Mouse (Mus musculus) splenic B cell, adult 2 months (primary cell): ENCODE data around the gene Lrcol1.

Experiments
- DNase-seq: peaks from one replicate; pipeline ENCODE4 v3.0.0-alpha.2; 2011; ENCODE audit warnings: low read depth, low spot score
- H3K27me3 ChIP-seq: 2 replicates; pipeline ENCODE4 v1.6.1; 2012; ENCODE audit warnings: mild to moderate bottlenecking, low read length, moderate library complexity, mixed read lengths; ENCODE audit not compliant: control insufficient read depth, poor library complexity, insufficient read depth, severe bottlenecking
- H3K36me3 ChIP-seq: 2 replicates; pipeline ENCODE4 v1.6.1; 2012; ENCODE audit warnings: mild to moderate bottlenecking, low read length, moderate library complexity, mixed read lengths; ENCODE audit not compliant: control insufficient read depth, poor library complexity, insufficient read depth, severe bottlenecking

Gene Lrcol1

DNA sequence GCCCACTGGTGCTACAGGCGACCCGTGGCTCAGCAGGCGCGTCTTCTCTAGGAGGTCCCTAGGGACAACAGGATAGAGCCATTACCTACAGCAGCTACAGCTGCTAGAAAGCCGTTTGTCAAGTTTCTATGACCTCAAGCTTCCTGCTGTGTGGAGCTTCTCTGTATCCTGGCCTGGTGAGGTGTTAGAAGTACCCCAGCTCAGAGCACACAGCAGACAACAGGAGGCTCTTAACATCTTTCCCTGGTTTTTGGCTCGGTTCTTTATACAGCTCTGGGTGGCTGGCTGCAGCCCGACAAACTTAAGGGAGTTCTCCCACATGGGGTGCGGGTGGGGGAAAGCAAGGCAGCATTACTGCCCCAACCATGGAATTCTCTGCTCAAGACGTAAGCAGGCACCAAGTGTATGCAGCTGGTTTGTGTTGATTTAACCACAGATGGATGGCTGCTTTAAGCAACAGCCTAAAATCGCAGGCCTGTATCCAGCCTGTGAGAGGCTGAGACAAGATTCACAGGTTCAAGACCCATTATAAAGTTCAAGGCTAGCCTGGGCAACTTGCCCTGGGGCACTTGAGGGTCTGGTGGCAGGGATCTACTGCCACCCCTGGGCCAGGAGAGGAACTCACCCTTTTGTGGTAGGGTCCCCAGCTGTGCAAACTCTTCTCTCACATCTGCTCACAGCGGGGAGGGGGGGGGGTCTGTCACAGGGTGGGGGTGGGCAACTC, 19.5 kb downstream of the Lrcol1 start:
- H3K27me3 ChIP-seq = no peaks in the 10 kb centered on the region
- no peak for DNase-seq
- H3K36me3 ChIP-seq = peaks cover 4% of the 10 kb centered on the region; the same call in 1 of the 2 replicates

DNA sequence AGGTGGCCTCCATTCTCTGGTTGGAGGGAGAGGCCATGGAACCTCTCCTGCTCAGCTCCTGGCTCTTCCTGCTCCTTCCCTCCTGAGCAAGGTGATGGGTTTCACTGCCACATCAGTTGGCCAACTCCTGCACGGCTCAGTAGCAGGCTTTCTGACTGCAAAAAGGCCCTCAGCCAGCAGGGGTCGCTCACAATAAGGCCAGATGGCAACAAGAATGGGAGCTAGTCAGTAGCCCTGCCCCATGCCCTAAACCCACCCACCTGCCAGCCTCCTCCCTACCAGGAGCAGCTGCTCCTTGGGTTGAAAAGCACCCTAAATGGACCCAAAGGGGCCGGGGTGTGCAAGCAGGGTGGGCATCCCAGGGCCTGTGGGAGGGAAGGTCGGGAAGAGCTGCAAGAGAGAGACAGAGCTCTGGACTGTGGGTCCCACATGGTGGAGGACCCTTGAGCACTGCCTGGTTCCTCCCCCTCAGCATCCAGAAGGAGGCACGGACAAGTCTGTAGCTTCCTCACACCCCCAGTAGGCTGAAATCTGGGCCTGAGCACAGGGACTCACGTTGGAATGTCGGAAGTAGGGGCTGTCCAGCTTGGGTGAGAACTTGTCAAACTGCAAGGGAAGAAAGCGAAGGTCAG, 32.4 kb downstream of the Lrcol1 start:
- peaks cover 2% of the 10 kb centered on the region for H3K36me3 ChIP-seq
- no peaks in the 10 kb centered on the region for H3K27me3 ChIP-seq
- peak; percentile 65 for DNase-seq

DNA sequence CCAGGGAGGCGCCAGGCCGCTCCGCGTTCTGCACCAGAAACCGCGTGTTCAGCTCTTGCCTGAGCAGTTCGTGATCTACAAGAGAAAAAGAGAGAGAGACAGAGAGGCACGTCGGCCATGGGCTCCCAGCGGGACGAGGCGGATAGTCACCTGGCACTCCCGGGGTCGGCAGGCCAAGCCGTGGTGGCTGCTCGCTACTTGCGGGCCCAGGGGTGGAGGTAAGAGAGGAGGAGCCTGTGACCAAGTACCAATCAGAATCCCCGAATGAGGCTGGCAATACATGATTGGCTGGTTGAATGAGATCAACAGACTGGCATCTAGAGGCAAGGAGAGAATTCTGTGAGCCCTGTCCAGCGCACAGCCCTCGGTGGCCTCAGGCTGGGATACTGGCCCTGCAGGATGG, 33.7 kb downstream of the Lrcol1 start:
- no peaks in the 10 kb centered on the region for H3K27me3 ChIP-seq
- H3K36me3 ChIP-seq = peaks cover 2% of the 10 kb centered on the region
- DNase-seq = no peak

DNA sequence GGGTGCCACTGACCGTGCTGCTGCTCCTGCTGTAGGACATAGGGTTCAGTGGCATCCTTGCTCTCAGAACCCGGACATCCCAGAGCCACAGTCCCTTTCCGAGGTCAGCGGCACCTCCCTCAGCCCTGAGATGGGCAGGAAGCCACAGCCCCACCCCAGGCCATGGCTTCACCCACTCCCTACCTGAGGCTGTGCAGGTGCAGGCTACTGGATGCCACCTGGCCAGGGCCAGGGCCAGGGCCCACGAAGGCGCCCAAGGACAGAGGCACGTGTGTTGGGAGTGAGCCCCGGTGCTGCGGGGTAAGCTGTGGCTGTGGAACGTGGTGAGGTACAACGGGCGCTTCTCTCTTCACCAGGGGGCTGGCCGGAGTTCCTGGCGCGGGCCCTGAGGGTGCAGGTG, 34.6 kb downstream of the Lrcol1 start:
- H3K36me3 ChIP-seq = peaks cover 2% of the 10 kb centered on the region
- no peak for DNase-seq
- no peaks in the 10 kb centered on the region for H3K27me3 ChIP-seq

DNA sequence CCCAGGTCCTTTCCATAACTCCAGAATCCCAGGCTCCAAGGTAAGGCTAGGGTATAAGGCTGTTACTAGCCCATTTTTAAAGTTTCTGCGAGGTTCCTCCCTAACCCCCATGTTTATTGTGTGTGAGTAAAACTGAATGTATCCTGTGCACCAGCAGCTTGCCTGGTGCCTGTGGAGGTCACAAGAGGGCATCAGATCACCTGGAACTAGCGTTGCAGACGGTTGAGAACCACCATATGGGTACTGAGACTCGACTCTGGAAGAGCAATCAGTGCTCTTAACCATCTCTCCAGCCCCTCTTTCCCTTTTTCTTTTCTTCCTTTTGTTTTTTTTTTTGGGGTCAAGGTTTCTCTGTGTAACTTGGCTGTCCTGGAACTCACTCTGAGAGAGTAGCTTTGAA, 35.3 kb downstream of the Lrcol1 start:
- DNase-seq = no peak
- Histone ChIP-seq H3K36me3 (peaks cover 2% of the 10 kb centered on the region), H3K27me3 (no peaks in the 10 kb centered on the region)

DNA sequence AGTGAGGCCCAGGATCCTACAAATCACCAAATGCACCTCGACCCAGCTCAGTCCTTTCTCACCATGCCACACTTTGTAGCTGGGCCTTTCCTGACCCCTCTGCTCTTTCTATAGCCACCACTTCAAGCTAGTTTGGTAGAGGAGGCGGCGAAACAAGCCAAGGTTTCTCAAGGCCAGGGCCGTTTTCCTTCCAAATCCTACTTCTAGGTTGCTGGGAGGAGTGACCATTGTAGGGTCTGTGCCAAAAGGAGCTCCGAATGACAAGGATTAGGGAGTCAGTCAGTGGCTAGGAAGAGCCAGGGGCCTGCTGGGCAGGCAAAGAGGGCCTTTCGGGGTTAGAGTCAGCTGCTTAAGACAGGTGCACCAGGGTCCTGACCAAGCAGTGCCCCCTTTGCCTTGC, 40.0 kb downstream of the Lrcol1 start:
- Histone ChIP-seq H3K27me3 (no peaks in the 10 kb centered on the region), H3K36me3 (no peaks in the 10 kb centered on the region)
- no peak for DNase-seq

DNA sequence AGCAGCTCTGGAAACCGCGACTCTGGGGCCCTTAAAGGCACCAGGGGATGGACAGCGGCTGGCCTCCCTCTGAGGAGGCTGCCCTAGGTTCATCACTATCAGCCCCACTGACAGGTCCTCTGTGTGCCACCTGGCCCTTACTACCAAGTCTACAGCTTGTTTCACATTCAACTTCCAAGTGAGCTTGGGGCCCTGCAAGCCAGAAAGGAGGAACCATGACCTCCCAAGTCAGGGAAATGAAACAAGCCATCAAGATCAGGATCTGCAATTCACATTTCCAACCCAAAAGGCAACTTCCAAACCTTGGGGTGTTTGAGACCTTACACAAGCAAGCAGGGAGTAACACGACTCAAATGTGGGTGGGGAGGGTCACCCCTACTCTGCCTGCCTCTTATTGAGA, 40.7 kb downstream of the Lrcol1 start:
- H3K27me3 ChIP-seq = no peaks in the 10 kb centered on the region
- no peaks in the 10 kb centered on the region for H3K36me3 ChIP-seq
- DNase-seq = no peak

DNA sequence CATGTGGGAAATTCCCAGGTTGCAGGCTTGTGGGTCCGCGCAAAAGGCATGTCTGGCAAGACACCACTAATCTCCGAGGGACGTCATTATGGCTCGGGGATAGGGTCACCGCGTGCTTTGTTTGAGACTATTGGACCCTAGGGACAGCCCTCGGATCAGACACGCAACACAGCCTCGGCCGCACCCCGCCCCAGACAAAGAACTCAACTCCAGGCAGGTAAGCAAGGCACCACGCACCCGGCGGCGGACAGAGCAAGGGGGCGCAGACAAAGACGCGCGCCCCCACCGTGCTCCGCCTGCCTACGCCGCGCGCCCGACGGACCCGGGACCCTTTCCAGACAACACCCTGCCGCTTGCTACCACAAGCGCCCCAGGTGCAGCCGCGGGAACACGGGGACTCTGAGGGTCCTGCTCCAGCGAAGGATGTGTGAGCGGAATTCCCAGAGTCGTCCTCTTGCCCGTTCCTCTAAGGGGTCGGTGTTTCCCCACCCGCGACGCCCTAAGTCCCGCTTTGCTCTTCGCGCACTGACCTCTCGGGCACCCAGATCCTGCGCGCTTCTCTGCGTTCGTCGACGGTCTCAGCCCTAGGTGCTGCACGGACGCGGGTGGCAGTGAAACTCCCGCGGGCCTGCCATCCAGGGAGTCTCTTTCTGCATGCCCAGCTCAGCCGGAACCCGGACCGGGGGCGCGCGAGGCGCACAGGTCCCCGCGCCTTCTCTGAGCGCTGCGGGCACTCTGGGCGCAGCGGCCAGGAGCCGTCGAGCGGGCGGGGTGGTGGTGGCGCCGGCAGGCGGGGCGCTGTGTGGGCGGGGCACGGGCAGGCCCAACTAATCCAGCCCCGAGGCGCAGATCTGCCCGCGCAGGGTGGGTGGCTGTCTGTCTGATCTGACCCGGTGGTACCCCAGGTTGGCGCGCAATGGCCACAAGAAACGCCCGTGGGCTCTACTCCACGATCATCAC, 42.1 kb downstream of the Lrcol1 start:
- H3K36me3 ChIP-seq = no peaks in the 10 kb centered on the region
- DNase-seq = peak; percentile 29

DNA sequence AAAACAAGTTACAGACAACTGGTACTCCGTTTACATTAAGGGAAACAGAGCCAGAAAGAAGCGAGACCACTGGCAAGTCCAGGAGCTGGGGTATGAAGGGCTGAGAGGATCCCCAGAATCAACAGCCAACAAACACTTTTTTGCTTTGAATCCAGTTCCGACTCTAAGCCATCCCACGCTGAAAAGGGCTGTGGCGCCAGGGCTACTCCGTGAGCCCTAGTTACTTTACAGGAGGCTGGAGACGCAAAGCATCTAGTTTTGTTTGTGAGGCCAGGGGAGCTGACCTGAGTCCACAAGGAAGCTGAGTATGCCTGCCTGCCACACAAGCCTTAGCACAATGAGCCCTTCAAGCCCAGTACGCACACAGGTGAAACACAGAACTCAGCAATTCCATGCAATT, 42.8 kb downstream of the Lrcol1 start:
- no peaks in the 10 kb centered on the region for H3K27me3 ChIP-seq
- no peak for DNase-seq
- H3K36me3 ChIP-seq = no peaks in the 10 kb centered on the region; the same call in 1 of the 2 replicates

More for the DNA sequence above, 42.1 kb downstream of the Lrcol1 start:
- H3K27me3 ChIP-seq = no peaks in the 10 kb centered on the region

DNA sequence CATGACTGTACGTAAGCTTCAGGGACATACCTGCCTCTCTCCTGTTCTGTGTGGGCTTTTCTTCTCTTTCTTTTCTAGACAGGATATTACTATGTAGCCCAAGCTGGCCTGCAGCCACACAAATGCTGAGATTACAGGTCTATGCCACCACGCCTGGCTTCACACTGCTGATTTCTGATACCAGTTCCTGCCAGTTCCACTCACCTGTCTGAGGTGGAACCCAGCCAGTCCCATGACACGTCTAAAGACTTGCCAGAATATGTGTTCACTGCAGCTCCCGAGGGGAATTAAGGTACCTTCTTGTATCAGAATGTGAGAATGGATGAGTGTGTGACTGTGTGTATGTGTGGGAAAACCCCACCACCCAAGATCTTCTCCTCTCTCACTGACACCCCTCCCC, 46.1 kb downstream of the Lrcol1 start:
- Histone ChIP-seq H3K36me3 (no peaks in the 10 kb centered on the region; the same call in 1 of the 2 replicates), H3K27me3 (no peaks in the 10 kb centered on the region)
- DNase-seq = no peak

DNA sequence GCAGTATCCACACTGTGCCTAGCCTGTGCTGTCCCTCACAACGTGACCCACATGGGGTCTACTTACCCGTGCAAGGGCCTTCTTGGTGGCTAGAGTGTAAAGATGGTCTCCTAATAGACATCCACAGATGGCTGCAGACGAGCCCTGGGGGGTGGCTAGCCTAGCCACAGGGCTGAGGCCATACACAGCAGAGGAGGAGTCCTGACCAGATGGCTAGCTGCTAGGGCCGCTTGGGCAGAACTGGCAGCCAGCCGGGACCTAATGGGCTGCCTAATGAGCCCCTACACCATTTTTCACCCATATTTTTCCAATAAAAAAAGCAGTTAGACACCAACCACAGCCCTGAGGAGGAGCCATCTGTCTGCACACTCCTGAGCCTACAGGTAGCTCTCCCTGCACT, 48.2 kb downstream of the Lrcol1 start:
- H3K27me3 ChIP-seq = no peaks in the 10 kb centered on the region
- H3K36me3 ChIP-seq = no peaks in the 10 kb centered on the region; the same call in 1 of the 2 replicates
- DNase-seq = no peak

DNA sequence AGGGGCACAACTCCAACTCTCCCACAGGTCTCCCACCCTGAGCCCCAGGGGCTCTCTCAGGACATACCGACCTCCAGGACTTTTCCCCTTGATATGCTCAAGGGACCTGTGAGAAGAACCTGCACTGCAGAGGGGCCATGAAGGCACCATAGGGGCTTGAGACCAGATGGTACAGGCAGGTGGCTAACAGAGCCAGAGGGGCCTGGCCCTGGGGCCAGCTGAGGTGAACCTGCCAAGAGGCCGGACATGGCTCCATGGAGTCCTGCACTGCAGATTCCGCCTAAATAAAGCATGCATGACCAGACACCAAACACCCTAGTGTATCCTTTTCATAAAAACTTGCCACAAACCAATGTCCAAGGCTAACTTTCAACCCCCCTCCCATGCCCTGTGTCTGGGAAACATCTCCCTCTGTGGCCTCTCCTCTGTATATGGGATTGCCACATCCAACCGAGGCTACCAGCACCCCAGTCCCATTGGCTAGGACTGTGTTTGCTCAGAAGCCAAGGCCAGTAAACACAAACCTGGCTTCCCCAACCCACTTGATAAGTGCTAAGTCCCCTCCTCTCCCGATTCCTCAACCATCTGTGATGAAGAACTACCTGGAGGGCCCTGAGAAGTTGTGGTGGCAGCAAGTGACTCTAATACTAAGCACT, 50.6 kb downstream of the Lrcol1 start:
- Histone ChIP-seq H3K27me3 (no peaks in the 10 kb centered on the region), H3K36me3 (no peaks in the 10 kb centered on the region; the same call in 1 of the 2 replicates)
- no peak for DNase-seq

DNA sequence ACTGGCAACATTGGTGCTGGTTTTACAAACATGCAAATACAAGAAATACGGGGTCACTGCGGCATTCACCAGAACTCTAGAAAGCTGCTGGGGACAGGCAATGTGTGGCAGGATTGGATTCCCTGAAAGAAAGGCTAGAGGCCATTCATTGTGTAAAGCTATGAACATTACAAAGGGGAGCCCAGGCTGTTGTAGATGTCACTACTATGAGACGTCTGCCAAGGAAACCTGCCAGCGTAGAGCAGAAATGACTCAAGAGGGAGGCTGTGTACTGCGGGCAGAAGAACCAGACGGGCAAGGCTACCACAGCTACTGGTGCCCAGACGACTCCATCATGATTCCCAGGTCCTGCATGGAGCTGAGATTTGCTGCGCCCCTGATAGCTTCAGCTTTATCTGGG, 56.6 kb downstream of the Lrcol1 start:
- H3K27me3 ChIP-seq = no peaks in the 10 kb centered on the region
- no peaks in the 10 kb centered on the region for H3K36me3 ChIP-seq
- DNase-seq = no peak

DNA sequence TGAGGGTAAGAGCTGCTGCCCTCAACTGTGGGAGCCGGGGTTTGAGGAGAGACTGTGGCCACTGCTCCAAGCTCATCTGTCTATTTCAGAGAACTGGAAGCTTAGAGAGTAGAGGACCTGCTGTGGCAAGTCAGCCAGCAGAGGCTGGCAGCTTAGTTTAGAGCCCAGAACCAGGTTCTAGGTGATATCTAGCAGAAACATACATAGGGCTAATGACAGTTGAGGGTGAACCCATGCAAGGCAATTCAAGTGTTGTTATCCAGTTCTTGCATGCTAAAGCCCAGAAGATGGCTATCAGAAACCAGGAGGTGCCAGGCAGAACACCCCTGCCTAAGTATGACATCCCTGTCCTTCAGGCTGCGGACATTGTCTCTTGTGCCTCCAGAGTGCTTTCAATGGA, 58.0 kb downstream of the Lrcol1 start:
- H3K36me3 ChIP-seq = no peaks in the 10 kb centered on the region
- no peaks in the 10 kb centered on the region for H3K27me3 ChIP-seq
- DNase-seq = no peak
